Mouse (Mus musculus): ENCODE data around the gene Ptpru.
A peak's percentile ranks its signal among the peaks of the same experiment; 100 is the strongest.

The Ptpru gene

DNA sequence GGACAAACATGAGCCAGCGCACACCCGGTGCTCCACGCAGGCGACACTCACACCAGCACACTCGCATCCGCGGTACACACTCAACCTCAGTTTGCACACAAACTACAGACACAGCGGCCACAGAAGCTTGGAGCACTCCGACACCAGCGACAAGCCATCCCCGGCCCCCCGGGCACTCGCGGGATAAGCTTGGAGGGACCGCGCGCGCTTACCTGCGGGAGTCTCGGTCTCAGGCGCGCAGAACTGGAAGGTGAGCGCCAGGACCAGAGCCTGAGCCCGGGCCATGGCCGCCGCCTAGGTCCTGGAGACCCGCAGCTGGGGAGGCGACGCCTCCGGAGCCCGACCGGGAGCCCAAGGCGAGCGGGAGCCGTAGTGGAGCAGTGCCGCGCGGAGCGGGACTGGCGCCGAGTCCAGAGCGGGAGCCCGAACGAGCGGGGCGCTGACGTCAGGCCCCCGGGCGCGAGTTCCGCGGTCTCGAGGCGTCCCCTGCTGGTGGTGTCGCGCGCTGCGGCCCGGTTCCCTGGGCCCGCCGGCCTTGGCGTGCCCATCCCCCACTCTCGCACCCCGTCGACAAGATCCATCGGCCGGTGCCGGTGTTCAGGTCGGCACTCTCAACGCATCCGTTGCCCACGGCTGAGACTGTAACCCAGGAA lies at the start of gene Ptpru:
Gene Ptpru, minus strand, starts transcription at position 417 of the 653 bp plus-strand sequence.
- peak; percentile 94 to 95 for DNase-seq

DNA sequence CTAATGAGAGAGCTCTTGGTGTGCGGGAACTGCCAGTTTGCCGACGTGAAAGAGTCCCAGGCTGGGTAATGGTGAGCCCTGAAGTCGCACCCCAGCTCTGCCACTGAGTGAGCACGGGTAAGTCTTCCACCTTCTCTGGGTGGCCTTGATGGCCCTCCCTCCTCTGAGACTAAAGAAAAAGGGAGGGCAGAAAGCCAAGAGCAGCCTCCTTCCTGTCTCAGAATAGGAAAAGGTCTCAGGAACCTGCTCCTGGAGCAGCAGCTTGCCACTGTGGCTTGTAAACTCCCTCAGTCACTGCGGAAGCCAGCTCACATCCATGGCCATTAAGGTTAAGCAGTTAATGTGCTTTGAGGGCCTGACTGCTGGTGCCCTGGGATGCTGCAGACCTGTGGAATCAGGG lies 47.3 kb upstream of the Ptpru start:
- DNase-seq = no peak

DNA sequence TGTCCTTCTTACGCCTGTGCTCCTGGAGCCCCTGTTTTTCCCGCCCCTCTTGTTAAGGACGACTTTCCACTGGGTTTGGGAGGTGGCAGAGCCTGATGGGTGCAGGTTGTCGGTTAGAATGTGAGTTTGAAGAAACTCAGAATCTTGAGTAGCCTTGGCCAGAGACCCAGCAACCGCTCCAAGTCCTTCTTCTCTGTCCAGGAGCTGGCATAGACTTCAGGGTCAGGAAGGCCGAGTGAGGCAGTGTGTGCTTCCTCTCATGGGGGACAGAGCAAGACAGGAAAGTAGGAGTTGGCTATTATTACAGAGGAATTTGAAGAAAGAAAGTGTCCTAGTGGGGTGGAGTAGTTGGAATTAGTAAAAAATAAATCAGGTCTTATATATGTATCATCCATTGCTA lies 45.5 kb upstream of the Ptpru start:
- no peak for DNase-seq

DNA sequence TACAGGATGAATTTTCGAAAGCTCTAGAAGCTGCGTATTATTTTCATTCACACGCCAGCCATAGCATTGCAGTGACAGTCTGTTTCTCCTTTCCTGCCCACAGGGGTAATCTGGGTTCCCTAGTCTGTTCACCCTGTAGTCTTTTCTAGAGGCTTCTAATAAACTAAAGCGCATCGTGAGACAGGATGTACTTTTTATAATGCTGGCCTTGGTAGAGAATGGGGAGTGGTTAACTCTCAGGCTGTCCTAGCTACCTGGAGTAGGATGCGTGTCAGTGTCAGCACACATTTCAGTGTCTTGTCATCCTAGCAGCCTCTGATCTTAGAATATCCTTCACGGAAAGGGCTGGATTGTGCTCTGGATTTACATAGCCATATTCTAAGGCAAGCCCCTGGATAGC lies 43.2 kb upstream of the Ptpru start:
- DNase-seq = no peak

DNA sequence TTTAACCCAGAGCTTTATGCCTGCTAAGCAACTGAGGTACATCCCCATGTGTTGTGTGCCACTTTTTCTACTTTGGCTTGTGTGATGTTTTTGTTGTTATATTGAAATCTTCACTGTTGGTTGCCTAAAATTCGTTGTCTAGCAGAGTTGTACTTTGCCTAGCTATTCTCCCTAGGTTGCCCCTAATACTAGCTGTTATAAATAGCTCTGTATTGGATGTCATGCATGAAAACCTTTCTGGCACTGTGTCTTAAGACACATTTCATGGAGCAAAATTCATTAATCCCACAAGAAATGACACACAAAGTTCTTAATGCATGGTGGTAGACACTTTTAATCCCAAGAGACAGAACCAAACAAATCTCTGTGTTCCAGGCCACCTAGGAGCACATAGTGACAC lies 41.6 kb upstream of the Ptpru start:
- DNase-seq = no peak

DNA sequence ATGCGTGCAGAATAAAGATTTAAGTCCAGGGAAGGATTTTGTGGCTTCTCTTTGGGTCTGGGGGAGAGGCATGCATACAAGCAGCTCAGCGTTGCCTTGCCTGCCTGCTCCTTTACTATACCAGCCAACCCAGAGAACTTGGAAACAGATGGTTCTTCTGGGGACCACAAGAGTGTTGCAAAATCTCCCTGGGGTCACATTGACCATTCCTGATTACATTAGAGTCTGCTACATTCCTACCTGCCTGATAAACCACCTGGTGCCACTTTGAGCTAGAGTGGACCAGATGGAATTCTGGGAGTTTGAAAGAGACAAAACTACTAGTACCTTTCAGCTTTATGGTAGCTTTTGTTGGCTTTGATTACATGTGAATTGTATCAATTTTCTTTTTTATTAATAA lies 38.7 kb upstream of the Ptpru start:
- DNase-seq = no peak

DNA sequence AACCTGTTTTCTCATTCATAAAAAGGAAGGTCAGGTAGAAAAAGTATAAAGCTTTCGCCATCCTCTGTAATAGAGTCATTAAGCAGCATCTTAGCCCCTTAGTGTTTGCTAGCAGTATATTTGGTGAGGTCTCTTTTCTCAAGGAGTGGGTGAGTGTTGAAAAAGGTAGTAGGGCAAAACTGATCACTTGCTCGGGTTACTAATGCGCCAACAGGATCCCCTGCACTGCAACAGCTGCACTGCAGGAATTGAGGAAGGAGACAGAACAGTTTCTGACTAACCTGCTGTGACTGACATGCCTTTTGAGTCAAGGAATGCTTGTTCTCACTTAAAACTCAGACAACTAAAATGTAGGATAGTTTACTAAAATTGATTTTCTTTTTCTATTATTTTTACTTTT lies 37.2 kb upstream of the Ptpru start:
- DNase-seq = peak; percentile 11 to 17

DNA sequence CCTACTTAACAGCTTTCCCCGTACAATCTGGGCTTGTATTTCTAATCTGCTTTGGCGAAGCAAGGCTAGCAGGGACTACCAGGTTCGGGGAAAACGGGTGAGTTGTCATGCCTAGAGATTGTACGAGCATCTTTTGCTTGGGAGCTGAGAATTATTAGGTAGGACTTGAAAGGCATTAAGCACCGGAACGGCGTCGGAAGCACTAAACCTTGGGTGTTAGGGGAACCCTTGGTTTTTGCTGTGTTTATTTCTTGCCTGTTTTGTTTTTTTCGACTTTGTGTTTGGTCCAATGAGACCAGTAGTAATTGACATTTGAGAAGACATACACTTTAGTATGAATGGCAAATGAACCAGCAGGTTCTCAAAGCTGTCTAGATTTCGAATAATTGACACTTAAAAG lies 36.5 kb upstream of the Ptpru start:
- DNase-seq = peak in 1 of 2 experiments; percentile 21

DNA sequence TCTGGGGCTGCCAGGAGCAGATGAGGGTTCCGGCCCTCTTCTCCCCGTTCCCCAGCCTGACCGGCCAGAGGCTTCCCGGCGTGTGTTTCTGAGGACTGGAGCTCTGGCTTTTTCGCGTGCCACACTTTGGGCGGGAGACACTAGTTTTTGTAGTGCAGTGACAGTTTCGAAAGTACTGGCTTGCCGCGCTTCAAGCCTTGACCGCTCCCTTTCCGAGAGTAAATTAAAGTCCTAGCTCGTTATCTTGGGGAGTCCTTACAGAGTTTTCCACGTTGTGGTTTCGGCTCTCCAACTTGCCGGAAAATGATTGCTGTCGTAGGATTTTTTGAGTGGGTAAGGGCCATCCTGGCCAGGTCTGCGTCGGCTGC lies 36.1 kb upstream of the Ptpru start:
- no peak for DNase-seq

DNA sequence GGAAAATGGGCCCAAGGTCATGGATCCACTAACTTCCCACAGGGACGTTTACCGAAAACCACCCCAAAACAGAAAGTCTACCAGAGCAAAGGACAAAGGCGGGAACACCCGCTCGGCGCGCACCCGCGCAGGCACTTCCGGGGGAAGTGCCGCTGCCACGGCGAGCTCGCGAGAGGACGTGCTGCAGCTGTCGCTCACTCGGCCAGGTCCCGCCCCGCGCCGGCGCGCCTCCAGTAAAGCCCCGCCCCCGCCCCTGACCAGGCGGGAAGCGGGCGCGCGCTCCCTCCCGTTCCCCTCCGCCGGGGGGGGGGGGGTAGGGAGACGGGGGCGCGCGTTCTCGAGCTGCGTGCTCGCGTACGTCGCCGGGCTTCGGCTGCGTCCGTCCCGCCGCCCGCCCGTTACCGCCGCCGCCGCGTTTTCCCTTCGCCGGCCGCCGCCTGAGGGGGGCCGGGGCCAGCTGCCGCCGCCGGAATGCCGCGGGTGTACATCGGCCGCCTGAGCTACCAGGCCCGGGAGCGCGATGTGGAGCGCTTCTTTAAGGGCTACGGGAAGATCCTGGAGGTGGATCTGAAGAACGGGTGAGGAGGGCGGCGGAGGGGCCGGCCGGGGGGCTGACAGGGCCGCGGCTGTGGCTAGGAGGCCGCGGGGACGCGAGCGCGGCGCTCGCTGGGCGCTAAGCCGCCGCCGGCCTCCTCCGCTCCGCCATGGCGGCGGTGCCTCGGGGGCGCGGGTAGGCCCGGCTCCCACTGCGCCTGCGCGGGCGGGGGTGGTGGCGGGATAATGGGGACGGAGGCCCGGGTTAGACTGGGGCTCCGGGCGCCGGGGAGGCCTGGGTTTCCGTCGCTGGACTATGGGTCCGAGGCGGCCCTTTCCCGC lies 35.4 kb upstream of the Ptpru start, which contains the start of gene Srsf4:
Gene Srsf4, plus strand, starts transcription at position 325 of the 876 bp plus-strand sequence.
- peak; percentile 93 to 94 for DNase-seq

DNA sequence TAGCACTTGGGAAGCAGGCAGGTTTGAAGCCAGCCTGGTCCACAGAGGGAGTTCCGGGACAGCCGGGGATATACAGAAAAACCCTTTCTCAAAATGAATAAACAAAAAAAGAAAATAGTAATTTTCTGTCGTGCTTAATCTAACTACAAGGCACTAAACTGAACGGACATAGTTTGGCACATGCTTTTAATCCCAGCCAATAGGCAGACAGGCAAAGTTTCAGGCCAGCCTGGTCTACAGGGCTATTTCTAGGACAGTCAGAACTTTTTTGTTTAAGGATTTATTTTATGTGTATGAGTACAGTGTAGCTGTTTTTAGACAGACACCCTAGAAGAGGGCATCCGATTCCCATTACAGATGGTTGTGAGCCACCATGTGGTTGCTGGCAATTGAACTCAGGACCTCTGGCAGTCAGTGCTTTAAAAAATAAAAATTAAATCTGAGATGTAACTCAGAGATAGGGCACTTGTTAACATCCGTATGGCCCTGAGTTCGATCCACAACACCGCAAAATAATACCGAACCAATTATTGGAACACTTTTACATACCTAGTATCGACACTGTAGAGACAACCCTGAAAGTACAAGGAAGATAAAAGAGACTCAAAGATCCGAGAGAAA lies 34.7 kb upstream of the Ptpru start:
- peak in 1 of 2 experiments; percentile 8 for DNase-seq

DNA sequence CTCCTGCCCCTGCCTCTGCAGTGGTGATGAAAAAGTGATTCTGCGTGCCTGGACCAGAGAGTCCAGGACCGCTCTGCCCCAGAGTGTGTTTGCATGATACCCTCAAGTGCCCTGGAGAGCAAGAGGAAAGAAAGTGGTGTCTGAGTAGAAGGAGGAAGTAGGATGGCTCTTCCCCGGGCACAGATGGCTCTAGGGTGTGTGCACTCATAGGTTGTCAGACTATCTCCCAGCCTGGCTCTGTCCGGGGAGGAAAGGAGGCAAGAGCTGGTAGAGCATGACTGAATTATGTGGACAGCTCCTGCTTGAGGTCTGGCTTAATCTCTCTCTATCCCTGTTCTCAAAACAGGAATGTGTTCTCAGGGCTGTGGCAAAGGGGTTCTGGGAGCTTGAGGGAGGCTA lies 23.3 kb upstream of the Ptpru start:
- DNase-seq = no peak

DNA sequence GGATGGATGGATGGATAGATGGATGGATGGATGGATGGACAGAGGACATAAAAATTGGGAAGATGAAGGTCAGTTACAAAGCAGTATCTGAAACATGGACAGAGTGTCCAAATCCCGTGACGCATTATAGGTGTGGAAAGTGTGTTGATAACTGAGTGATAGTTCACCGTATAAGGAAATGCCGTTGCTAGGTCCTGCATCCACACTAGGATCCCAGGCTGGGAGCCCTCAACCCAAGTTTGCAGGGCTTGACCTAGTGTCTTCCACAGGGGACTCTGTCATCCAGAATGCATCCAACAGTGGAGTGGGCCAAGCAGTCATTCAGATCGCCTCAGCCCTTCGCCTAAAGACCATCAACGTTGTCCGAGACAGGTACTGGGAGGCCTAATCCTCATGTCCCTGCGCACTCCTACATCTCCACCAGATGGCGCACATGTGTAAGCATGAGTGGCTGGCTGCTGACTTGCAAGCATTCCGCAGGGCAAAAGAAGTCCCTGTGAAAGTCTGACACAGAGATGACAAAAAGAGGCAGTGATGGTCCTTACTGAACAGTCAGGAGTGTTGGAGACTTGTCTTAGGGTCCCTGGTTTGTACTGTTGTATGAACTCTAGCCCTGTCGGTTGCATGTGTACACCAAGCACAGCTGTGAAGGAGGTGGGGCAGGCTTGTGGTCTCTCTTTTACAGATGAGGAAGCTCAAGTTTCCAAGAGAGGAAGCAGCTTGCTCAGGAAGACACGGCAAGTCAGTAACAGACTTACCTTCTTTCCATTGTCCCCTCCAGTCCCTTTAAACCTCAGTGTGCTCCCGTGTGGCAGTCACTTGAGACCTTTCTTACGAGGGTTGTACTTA lies 22.6 kb upstream of the Ptpru start:
- peak; percentile 84 to 85 for DNase-seq

DNA sequence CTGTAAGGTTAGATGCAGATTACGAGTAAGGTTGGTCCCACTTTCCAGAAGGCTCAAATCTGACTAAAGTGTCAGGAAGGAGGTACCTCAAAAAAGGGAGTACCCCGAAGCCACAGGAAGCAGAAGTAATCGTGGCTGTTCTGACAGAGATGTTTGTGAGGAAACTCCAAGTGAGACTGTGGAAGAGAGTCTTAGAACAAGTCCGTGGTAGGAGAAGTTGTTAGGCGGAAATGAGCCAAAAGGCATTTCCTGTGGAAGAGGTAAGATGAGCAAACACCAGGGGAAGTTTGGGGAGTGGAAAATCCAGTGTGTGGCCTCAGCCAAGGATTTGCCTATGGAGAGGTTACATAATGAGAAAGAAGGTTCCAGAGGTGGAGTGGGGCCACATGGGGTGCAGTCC lies 16.9 kb upstream of the Ptpru start:
- no peak for DNase-seq

DNA sequence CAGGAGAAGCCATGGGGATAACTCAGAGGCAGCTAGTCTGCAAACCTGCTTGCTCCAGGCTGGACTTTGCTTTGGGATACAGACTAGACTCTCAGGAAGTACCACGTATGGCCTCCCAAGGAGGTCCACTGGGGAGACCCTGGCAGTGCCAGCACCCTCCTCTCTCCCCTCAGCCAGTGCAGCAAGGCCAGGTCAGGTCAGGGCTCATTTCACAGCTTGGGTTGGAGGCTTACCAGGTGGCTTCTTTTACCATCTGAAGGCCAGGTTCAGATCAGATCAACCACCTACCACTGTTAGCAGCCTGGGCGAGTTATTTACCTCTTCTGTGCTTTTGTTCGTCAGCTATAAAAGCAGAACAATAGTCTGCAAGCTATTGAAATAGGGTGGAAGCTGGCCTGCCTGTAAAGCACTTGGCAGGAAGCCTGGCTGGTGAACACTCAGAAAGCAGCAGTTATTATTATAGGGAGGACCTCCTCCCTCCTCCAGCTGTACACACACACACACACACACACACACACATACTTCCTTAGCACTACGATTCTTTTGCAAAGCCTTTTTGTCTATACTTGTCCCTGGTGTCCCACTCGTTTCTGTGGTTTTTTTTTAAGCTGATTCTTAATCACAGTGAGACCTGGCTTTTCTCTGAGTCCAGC lies 12.0 kb upstream of the Ptpru start:
- DNase-seq = no peak

DNA sequence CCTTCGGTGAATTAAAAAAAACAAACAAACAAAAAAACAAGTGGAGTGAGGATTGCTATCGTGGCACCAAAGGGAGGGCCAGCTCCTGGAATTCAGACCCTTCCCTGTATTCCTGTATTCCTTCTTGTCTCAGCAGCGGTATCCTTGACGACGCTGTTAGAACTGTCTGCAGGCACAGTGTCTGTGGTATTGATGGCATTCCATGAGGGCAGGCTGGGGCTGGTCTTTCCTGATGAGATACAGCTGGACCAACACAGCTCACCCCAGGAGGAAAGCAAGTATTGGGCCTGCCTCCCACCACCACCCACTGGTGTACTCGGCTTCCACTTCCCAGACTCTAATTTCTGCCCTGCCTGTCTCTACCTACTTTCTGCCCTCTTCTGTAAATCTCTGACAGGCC lies 10.0 kb upstream of the Ptpru start:
- DNase-seq = no peak

DNA sequence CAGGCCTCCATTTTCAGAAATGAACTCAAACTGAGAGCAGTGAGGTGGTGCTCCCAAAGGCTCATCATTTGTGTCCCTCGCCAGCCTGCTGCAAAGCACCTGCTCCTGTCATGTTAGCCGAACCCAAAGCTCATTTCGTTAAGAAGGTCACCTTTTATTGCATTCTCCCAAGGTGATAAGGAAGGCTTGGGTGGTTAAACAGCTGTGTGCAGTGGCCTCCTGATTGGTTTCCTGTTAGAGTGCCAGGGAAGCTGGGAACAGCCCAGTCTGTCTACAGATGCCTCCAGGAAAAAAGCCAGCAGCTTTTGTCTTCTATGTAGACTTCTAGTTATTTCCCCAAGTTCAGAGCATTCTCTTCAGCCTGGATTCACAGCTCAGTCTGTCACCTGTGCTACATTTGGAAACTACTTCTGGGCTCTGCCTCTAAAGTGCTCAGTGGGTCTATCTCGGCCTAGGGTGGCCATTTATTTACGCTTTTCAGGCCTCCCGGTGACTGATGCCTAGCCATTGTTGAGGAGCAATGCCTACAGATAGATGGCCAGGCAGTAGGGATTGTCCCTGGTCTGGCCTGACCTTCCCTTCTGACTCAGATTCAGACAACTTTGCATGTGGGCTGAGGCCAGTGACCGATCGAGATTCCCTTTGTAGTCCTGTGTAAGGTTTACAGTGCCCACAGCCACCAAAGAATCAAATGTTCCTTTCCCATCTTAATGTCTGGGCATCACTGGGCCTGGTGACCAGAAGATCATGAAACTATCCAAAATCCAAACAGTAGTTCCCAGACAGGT lies 8.1 kb upstream of the Ptpru start:
- DNase-seq = no peak

DNA sequence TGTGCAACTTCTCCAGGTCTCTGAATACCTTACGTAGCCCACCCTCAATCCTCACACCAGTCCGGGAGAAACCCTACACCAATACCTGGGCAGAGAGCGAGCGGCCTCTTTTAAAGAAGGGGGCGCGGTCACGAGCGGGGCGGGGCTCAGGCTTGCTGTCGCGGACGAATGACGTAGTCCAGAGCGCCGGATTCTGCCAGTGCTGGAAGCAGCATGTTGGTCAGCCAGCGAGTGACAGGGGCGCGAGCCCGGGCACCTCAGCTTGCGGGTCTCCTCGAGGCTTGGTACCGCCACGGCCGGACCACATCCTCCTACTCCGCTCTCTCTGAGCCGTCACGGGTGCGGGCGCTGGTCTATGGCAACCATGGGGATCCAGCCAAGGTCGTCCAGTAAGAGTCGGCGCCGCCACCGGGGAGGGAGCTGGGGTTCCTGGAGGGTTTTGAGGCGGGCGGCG lies 5.2 kb upstream of the Ptpru start, which contains the start of gene Mecr:
Gene Mecr, plus strand, starts transcription at position 181 of the 454 bp plus-strand sequence.
- peak; percentile 97 to 98 for DNase-seq

DNA sequence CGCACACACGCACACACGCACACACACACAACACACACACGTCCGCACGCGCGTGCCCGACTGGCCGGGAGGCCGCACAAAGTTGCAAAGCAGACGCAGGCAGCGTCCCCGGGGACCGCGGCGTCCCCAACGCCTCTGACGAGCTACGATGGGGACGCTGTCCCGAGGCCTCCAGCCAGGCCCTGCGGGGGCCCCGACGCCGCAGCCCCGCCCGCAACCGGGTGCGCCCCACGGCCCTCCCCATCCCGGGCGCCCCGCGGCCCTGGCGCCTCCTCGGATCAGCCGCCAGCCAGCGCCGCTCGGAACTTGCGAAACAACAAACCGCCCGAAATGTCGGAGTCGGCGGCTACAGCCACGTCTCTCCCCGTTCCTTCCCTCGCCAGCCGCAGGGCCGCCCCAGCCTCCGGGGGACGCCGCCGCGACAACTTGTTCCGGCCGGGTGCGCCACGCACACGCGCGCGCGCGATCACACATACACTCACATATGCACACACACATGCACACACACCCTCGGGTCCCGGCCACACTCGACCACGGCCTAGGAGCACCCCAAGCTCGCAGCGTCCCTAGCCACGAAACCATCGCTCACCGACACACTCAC lies 1.1 kb downstream of the Ptpru start:
- DNase-seq = peak; percentile 50 to 52

DNA sequence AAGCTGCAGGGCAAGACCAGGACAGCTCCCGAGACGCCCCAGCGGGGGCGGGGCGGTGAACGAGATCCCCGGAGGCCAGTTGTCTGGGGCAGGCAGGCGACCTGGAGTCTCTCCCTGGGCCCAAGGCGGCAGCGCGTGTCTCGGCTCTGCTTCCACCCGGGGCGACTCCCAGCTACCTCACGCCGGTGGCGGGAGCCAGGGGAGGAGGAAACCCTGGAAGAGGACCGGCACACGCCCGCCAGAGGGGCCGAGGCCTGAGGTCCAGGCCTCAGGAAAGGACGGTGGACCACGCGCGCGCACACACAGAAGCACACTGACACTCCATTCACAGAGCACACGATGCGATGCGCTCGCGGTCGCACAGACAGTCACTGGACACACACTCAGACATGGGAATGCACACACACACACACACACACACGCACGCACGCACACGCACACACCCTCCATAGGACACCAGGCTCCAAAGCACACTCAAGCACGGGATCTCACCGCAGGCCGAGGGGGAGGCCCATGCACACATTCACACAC lies 1.7 kb downstream of the Ptpru start:
- peak; percentile 31 to 37 for DNase-seq
